Mouse (Mus musculus): ENCODE data around the gene S100a16. TPM values are rescaled to one million over a fixed set of nuclear protein-coding genes. Genes with fewer than 3 reads are reported as not detected.

S100a16 gene
- total RNA-seq (2021): 10 to 100 TPM; 77.3 to 86.0 TPM
- long read RNA-seq, experiment 1, transcript S100a16-201 (3 exons, 1,123 nt): major isoform, 60 of 104 reads
- long read RNA-seq, experiment 1, transcript S100a16-202 (3 exons, 1,127 nt): minor isoform, 26 of 104 reads
- long read RNA-seq, experiment 1, transcript S100a16-203 (3 exons, 723 nt): minor isoform, 8 of 104 reads
- long read RNA-seq, experiment 1, partial matches to known transcripts: 1 of 104 reads
- long read RNA-seq, experiment 1, other reads (novel, unspliced or antisense): 4 of 104 reads
- long read RNA-seq, experiment 2, transcript S100a16-203 (3 exons, 723 nt): minor isoform, 8 of 67 reads
- long read RNA-seq, experiment 2, transcript S100a16-201 (3 exons, 1,123 nt): major isoform, 28 of 67 reads
- long read RNA-seq, experiment 2, transcript S100a16-202 (3 exons, 1,127 nt): minor isoform, 24 of 67 reads
- long read RNA-seq, experiment 2, partial matches to known transcripts: 3 of 67 reads
- long read RNA-seq, experiment 2, other reads (novel, unspliced or antisense): 3 of 67 reads

- DNase-seq: peak; percentile 79 to 84
- intact Hi-C loops (cut with DNase I): no loop called here
These were observed at the start of gene S100a16 for GRCm38 (mm10) chr3:90537141-90537904. TSS of gene S100a16 (plus strand) at chr3:90537254.

GRCm38 (mm10) chr3:90488576-90488975 is 48.5 kb upstream of the S100a16 start:
- intact Hi-C loops (cut with DNase I): no loop called here
- DNase-seq: no peak

GRCm38 (mm10) chr3:90490696-90491256 is 46.3 kb upstream of the S100a16 start, which contains the start of gene Snapin:
TSS of gene Snapin (minus strand) at chr3:90491033.
- peak; percentile 95 to 97 for DNase-seq
- intact Hi-C loops (cut with DNase I): loop anchor here (2.0 to 5.0 kb wide), 2 partner anchors 124 to 217 kb away; no protein-coding TSS in a partner anchor

GRCm38 (mm10) chr3:90491350-90491749 is 45.7 kb upstream of the S100a16 start:
- intact Hi-C loops (cut with DNase I): loop anchor here (2.0 to 5.0 kb wide), 2 partner anchors 123 to 216 kb away; no protein-coding TSS in a partner anchor
- DNase-seq: peak in 1 of 2 experiments; percentile 36

GRCm38 (mm10) chr3:90493831-90494540 is 43.1 kb upstream of the S100a16 start:
- intact Hi-C loops (cut with DNase I): loop anchor here (5.0 kb wide), 1 partner anchor 213 kb away; no protein-coding TSS in a partner anchor
- DNase-seq: no peak

- intact Hi-C loops (cut with DNase I): no loop called here
These were observed 41.1 kb upstream of the S100a16 start for GRCm38 (mm10) chr3:90495850-90496525.

GRCm38 (mm10) chr3:90497597-90497996 is 39.5 kb upstream of the S100a16 start:
- DNase-seq: no peak
- intact Hi-C loops (cut with DNase I): no loop called here

More at GRCm38 (mm10) chr3:90495850-90496525, 41.1 kb upstream of the S100a16 start:
- no peak for DNase-seq

- intact Hi-C loops (cut with DNase I): no loop called here
- DNase-seq: no peak
These were observed 33.6 kb upstream of the S100a16 start for GRCm38 (mm10) chr3:90503444-90503843.

GRCm38 (mm10) chr3:90505216-90505615 is 31.8 kb upstream of the S100a16 start:
- intact Hi-C loops (cut with DNase I): no loop called here
- DNase-seq: no peak

GRCm38 (mm10) chr3:90506362-90506761 is 30.7 kb upstream of the S100a16 start:
- intact Hi-C loops (cut with DNase I): no loop called here
- DNase-seq: no peak

GRCm38 (mm10) chr3:90508287-90508949 is 28.6 kb upstream of the S100a16 start:
- intact Hi-C loops (cut with DNase I): no loop called here
- no peak for DNase-seq

GRCm38 (mm10) chr3:90508950-90509746 is 27.9 kb upstream of the S100a16 start, which contains the start of gene Chtop:
TSS of gene Chtop (minus strand) at chr3:90509498.
- DNase-seq: peak; percentile 99 to 100
- intact Hi-C loops (cut with DNase I): no loop called here

- DNase-seq: no peak
- intact Hi-C loops (cut with DNase I): no loop called here
These were observed 27.3 kb upstream of the S100a16 start for GRCm38 (mm10) chr3:90509747-90510123.

- no peak for DNase-seq
- intact Hi-C loops (cut with DNase I): no loop called here
These were observed 24.8 kb upstream of the S100a16 start for GRCm38 (mm10) chr3:90512276-90512675.

- intact Hi-C loops (cut with DNase I): no loop called here
- DNase-seq: no peak
These were observed 24.0 kb upstream of the S100a16 start for GRCm38 (mm10) chr3:90512948-90513642.

GRCm38 (mm10) chr3:90513796-90514590 is 23.1 kb upstream of the S100a16 start, which contains the start of the genes S100a1 and S100a13:
TSS of gene S100a1 (minus strand) at chr3:90514392.
TSS of gene S100a13 (plus strand) at chr3:90514435.
- DNase-seq: peak; percentile 75 to 80
- intact Hi-C loops (cut with DNase I): no loop called here
